Mouse (Mus musculus) spleen, adult 2 months (tissue): ENCODE measurements around the gene Trabd2b. TPM values are rescaled to one million over a fixed set of nuclear protein-coding genes. Genes with fewer than 3 reads are reported as not detected.

Source experiments
- DNase-seq, 2 experiments: peaks; one replicate each; pipeline versions ENCODE4 v3.0.0 to v3.0.0-alpha.2; 2012 to 2021; ENCODE audit warnings: low spot score in 2 of 2, low read depth in 1 of 2
- H3K27ac ChIP-seq: fragments of 200-500 bp; 2 replicates; pipeline ENCODE4 v1.5.1; 2012; ENCODE audit warnings: low read length, inconsistent platforms; ENCODE audit not compliant: insufficient read depth
- H3K27me3 ChIP-seq: fragments of 200-500 bp; 2 replicates; pipeline ENCODE4 v1.6.1; 2012; ENCODE audit warnings: mild to moderate bottlenecking, moderate library complexity, low read length, inconsistent platforms; ENCODE audit not compliant: control insufficient read depth, insufficient read depth
- H3K36me3 ChIP-seq: fragments of 200-500 bp; 2 replicates; pipeline ENCODE4 v1.6.1; 2012; ENCODE audit warnings: mild to moderate bottlenecking, low read length, inconsistent platforms; ENCODE audit not compliant: control insufficient read depth, insufficient read depth
- H3K4me1 ChIP-seq: fragments of 200-500 bp; 2 replicates; pipeline ENCODE4 v1.6.1; 2011; ENCODE audit warnings: inconsistent platforms; ENCODE audit not compliant: control insufficient read depth, insufficient read depth, insufficient read length
- H3K4me3 ChIP-seq: fragments of 200-500 bp; 2 replicates; pipeline ENCODE4 v1.5.1; 2011; ENCODE audit warnings: mild to moderate bottlenecking, inconsistent platforms; ENCODE audit not compliant: insufficient read depth, insufficient read length; ENCODE audit errors: extremely low read depth
- CTCF ChIP-seq: fragments of 200-500 bp; IDR thresholded peaks from 2 replicates; pipeline ENCODE4 v1.5.1; 2011; ENCODE audit warnings: mild to moderate bottlenecking, inconsistent platforms; ENCODE audit not compliant: insufficient read depth, insufficient read length, insufficient replicate concordance; ENCODE audit errors: extremely low read depth
- POLR2A ChIP-seq: fragments of 200-500 bp; IDR thresholded peaks from 2 replicates; pipeline ENCODE4 v1.6.1; 2011; ENCODE audit warnings: low read depth, low read length, inconsistent platforms
- WGBS: fragments of 180-500 bp; shearing (Covaris S2); methylation state at CpG from one replicate; pipeline ENCODE4 v1.1.7; 2018; 5-methylcytosine and 5-hydroxymethylcytosine counted together
- polyA plus RNA-seq: library from polyadenylated mRNA; depleted of rRNA; stranded (reverse); fragments of >200 nt; gene quantifications from 2 replicates; pipeline ENCODE4 v1.2.3, GENCODE M21; 2012

Trabd2b gene
- polyA plus RNA-seq, 1 experiment, result 0.42 TPM

DNA sequence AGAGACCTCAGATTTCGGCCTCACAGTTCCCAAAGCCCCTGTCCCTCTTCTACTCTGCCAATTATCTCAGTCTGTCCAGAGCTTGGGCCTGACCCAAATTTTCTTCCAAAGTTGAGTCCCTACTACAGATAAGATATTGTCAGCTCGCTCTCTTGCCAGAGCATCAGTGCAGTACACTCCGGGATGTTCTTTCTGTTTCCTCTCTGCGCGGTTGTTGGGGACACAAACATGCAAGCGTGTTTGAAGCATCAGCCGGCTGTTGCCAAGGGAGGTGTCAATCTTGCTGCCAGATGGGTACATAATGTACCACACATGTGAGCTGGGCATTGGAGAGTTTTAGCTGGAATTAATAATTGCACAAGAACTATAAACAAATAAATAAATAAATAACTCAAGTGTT, 28.9 kb downstream of the Trabd2b start:
- Histone ChIP-seq H3K27me3 (no peaks in the 10 kb centered on the region), H3K36me3 (no peaks in the 10 kb centered on the region), H3K4me1 (no peaks in the 10 kb centered on the region), H3K27ac (no peak overlapping the region), H3K4me3 (no peak overlapping the region)
- no peak for TF ChIP-seq POLR2A
- TF ChIP-seq CTCF, result no peak
- WGBS, result 91% methylated on average over 7 of the region's 7 CpGs
- no peak for DNase-seq

GRCm38 (mm10) chr4:114438764-114439163, 32.2 kb downstream of the Trabd2b start:
- Histone ChIP-seq H3K27me3 (no peaks in the 10 kb centered on the region), H3K4me1 (no peaks in the 10 kb centered on the region), H3K36me3 (no peaks in the 10 kb centered on the region), H3K4me3 (no peak overlapping the region), H3K27ac (no peak overlapping the region)
- 47% methylated on average over 2 of the region's 2 CpGs for WGBS
- no peak for TF ChIP-seq CTCF
- TF ChIP-seq POLR2A, result no peak
- no peak for DNase-seq

DNA sequence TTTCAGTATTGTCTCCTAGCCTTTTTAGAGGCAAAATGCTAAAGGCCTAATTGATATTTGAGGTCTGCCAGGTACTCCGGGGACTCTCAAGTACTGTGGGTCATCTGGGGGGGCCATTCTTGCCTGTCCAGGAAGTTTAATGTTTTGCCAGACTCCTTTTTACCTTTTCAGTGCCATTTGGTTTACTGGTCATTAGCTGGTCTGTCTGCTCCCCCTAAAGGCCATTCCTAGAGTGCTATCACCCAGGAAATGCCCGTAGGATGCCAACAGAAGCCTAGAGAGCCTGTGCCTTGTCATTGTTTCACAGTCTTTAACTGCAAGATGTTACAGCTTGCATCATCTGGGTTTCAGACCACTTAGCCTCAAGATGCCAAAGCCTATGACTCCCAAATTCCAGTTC, 35.7 kb downstream of the Trabd2b start:
- DNase-seq, result no peak
- Histone ChIP-seq H3K27me3 (no peaks in the 10 kb centered on the region), H3K27ac (no peak overlapping the region), H3K36me3 (no peaks in the 10 kb centered on the region), H3K4me3 (no peak overlapping the region), H3K4me1 (no peaks in the 10 kb centered on the region)
- WGBS, result 71% methylated on average over 2 of the region's 2 CpGs
- TF ChIP-seq CTCF (no peak), POLR2A (no peak)

DNA sequence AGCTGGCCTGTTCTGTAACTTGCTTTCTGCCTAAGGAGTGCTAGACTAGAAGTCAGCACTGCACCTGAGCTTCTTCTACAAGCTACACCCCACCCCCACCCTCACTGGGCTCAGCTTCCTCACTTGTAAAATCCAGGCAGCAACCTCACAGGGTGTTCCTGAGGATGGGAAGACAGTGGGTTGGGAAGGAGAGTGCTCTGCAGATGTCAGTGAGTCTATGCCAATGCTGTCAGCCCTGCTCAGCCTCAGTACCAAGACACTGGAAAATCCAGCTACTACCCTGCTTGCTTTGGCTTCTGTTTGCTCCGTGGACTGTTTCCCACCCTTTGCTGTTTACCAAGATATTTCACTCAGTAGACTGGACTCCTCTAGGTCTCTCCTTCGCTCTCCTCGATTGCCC, 36.1 kb downstream of the Trabd2b start:
- 81% methylated on average over 3 of the region's 3 CpGs for WGBS

GRCm38 (mm10) chr4:114448393-114449052, 42.0 kb downstream of the Trabd2b start:
- DNase-seq, result no peak
- Histone ChIP-seq H3K36me3 (no peaks in the 10 kb centered on the region), H3K4me1 (no peaks in the 10 kb centered on the region), H3K27me3 (no peaks in the 10 kb centered on the region), H3K27ac (no peak overlapping the region), H3K4me3 (no peak overlapping the region)
- no peak for TF ChIP-seq CTCF
- no peak for TF ChIP-seq POLR2A
- 92% methylated on average over 9 of the region's 9 CpGs for WGBS

More for the DNA sequence above, 36.1 kb downstream of the Trabd2b start:
- Histone ChIP-seq H3K4me1 (no peaks in the 10 kb centered on the region), H3K27me3 (no peaks in the 10 kb centered on the region), H3K36me3 (no peaks in the 10 kb centered on the region), H3K27ac (no peak overlapping the region), H3K4me3 (no peak overlapping the region)
- TF ChIP-seq CTCF (no peak), POLR2A (no peak)
- no peak for DNase-seq

GRCm38 (mm10) chr4:114453101-114453500, 46.6 kb downstream of the Trabd2b start:
- Histone ChIP-seq H3K4me1 (no peaks in the 10 kb centered on the region), H3K27ac (no peak overlapping the region), H3K27me3 (no peaks in the 10 kb centered on the region), H3K36me3 (no peaks in the 10 kb centered on the region), H3K4me3 (no peak overlapping the region)
- WGBS, result 84% methylated on average over 3 of the region's 3 CpGs
- no peak for DNase-seq
- TF ChIP-seq CTCF, result no peak
- TF ChIP-seq POLR2A, result no peak

GRCm38 (mm10) chr4:114454016-114454415, 47.5 kb downstream of the Trabd2b start:
- H3K27me3 ChIP-seq, result no peaks in the 10 kb centered on the region
- WGBS, result 85% methylated on average over 4 of the region's 4 CpGs
- no peaks in the 10 kb centered on the region for H3K36me3 ChIP-seq
- H3K4me3 ChIP-seq, result no peak overlapping the region
- no peak overlapping the region for H3K27ac ChIP-seq
- no peak for DNase-seq
- no peaks in the 10 kb centered on the region for H3K4me1 ChIP-seq
- no peak for TF ChIP-seq CTCF
- no peak for TF ChIP-seq POLR2A
